39 mouse cellular contexts compared by ENCODE assay signal in the genomic region with DNA sequence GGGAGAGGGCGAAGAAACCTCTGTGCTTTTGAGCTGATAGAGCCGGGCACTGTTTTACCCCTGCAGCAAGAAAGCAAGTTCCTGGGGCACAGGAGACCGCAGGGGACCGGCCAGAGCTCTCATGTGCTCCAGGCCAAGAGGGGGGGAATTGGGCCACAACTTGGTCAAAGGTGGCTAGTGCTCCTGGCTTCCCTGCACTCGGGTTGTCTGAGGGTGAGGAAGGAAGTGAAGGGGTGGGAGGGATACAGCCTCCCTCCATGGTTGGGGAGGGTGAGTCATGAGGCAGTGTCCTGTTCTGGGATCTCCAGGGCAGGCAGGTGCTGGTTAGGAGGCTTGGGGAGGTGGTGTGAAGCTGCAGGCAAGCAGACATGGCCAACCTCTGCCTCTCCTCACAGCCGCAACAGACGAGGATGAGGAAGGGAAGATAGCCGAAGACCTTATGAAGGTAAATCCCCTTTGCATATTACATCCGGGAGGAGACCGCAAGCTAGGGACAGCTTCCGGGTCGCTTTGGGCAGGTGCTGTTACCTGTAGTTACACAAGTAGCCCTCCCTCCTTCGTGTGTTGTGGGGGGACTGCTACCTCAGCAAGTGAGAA. TPM values are rescaled to one million over a fixed set of nuclear protein-coding genes. Genes with fewer than 3 reads are reported as not detected.
DNase-seq lines count a peak whose midpoint lies in the region; ATAC-seq and TF ChIP-seq lines count a peak whose summit lies in the region.
"Had no signal": no experiment of that assay in that cellular context is flagged by ENCODE, and none has a peak within 500 bp of the region (broad histone marks: within the 10 kb centered on the region; RNA-seq: fewer than 3 reads in every experiment).

No protein-coding gene starts in this region.

- peaks cover 18% of the 10 kb centered on the region for H3K36me3 ChIP-seq in heart, adult 2 months (ENCODE audit: control insufficient read depth, insufficient read depth, low read length)
- H3K36me3 ChIP-seq in spleen, adult 2 months (ENCODE audit: control insufficient read depth, insufficient read depth, low read length), result peaks cover 65% of the 10 kb centered on the region
- peaks cover 80% of the 10 kb centered on the region for H3K36me3 ChIP-seq in small intestine, adult 2 months (ENCODE audit: control insufficient read depth, insufficient read depth, low read length)
- H3K36me3 ChIP-seq: hindbrain, embryonic 15.5 days; neural tube, embryonic 15.5 days had no signal

- no peak for TF ChIP-seq CTCF in heart, adult 2 months (IDR thresholded peaks at IDR 0.05)
- TF ChIP-seq CTCF in spleen, adult 2 months (IDR thresholded peaks at IDR 0.05; ENCODE audit: extremely low read depth, insufficient read depth, insufficient read length, insufficient replicate concordance), result no peak
- TF ChIP-seq CTCF in small intestine, adult 2 months (IDR thresholded peaks at IDR 0.05; ENCODE audit: extremely low read depth, insufficient read length, insufficient replicate concordance, low read depth, low read length), result no peak

- H3K79me2 ChIP-seq in heart, adult 2 months (replicated peaks; ENCODE audit: control insufficient read depth, insufficient read depth, low read length), result 0 out of 2 replicates have a peak, but pooled peaks cover 1% of the 10 kb centered on the region

- TF ChIP-seq POLR2A in heart, adult 2 months (IDR thresholded peaks at IDR 0.05; ENCODE audit: insufficient read depth, low read depth, low read length), result no peak
- no peak for TF ChIP-seq POLR2A in spleen, adult 2 months (IDR thresholded peaks at IDR 0.05; ENCODE audit: low read depth, low read length)
- TF ChIP-seq POLR2A in small intestine, adult 2 months (IDR thresholded peaks at IDR 0.05; ENCODE audit: low read depth, low read length), result no peak; the same call in 1 of the 2 replicates

- peak; percentile 61; the same call in 1 of the 2 replicates for TF ChIP-seq EP300 in heart, adult 2 months (IDR thresholded peaks at IDR 0.05; ENCODE audit: insufficient read depth, low read depth, low read length)

- intact Hi-C loops in heart, adult 2 months (cut with DNase I), result no loop called here
- intact Hi-C loops in heart, postnatal 36 days (cut with DNase I), result no loop called here

- H3K27me3 ChIP-seq in heart, adult 2 months (ENCODE audit: control insufficient read depth, insufficient read depth, low read length), result no peaks in the 10 kb centered on the region
- H3K27me3 ChIP-seq in spleen, adult 2 months (ENCODE audit: control insufficient read depth, insufficient read depth, low read length), result no peaks in the 10 kb centered on the region
- no peaks in the 10 kb centered on the region for H3K27me3 ChIP-seq in small intestine, adult 2 months (ENCODE audit: control insufficient read depth, insufficient read depth, low read length)
- H3K27me3 ChIP-seq: heart, embryonic 12.5 days had no signal

- H3K9ac ChIP-seq in heart, adult 2 months (ENCODE audit: low read depth, low read length), result peak overlapping the region; percentile 17; the same call in 1 of the 2 replicates
- H3K9ac ChIP-seq: heart, embryonic 12.5 days; hindbrain, embryonic 15.5 days; limb, embryonic 12.5 days; liver, embryonic 12.5 days; liver, postnatal 0 days; neural tube, embryonic 15.5 days had no signal

- ATAC-seq in CD4-positive, CD25-positive, alpha-beta regulatory T cell, adult 4 months, result peak; percentile 9
- ATAC-seq: forebrain, embryonic 16.5 days; intestine, embryonic 16.5 days; liver, embryonic 12.5 days; liver, postnatal 0 days; lung, postnatal 0 days had no signal

- no peak overlapping the region for H3K4me3 ChIP-seq in heart, adult 2 months
- no peak overlapping the region for H3K4me3 ChIP-seq in spleen, adult 2 months (ENCODE audit: extremely low read depth, insufficient read depth, insufficient read length)
- peak overlapping the region; percentile 51 for H3K4me3 ChIP-seq in small intestine, adult 2 months (ENCODE audit: low read depth, low read length)
- H3K4me3 ChIP-seq: erythroblast, embryonic 14.5 days; heart, embryonic 12.5 days; hindbrain, embryonic 10.5 days; hindbrain, embryonic 15.5 days; limb, embryonic 12.5 days; liver, embryonic 12.5 days; neural tube, embryonic 15.5 days had no signal

- peak in 1 of 2 experiments; percentile 45 for DNase-seq in heart, adult 2 months
- no peak for DNase-seq in heart, postnatal 36 days
- DNase-seq in spleen, adult 2 months (ENCODE audit: low read depth in 1 of 2, low spot score in 2 of 2), result no peak
- no peak for DNase-seq in spleen, adult 12 weeks (ENCODE audit: low spot score)
- no peak for DNase-seq in left cerebral cortex, adult 18-20 months (ENCODE audit: low spot score in 2 of 2)
- no peak for DNase-seq in left cerebral cortex, adult 8-10 months (ENCODE audit: low spot score in 2 of 2)
- DNase-seq: adrenal gland, adult 2 months; cerebellum, adult 11 months; cerebellum, adult 9-10 months; gastrocnemius, postnatal 10 days; kidney, postnatal 14 days; layer of hippocampus, adult 9-11 months; liver, postnatal 0 days; midbrain, embryonic 14.5 days; retina, postnatal 1 day; right cerebral cortex, postnatal 25 days had no signal

- WGBS in heart, adult 2 months, result 74% methylated on average over 13 of the region's 13 CpGs
- WGBS in spleen, adult 2 months, result 80% methylated on average over 13 of the region's 13 CpGs
- 60% methylated on average over 13 of the region's 13 CpGs for WGBS in small intestine, adult 2 months

- peaks cover 18% of the 10 kb centered on the region for H3K4me1 ChIP-seq in heart, adult 2 months (ENCODE audit: control insufficient read depth, insufficient read depth, low read length)
- peaks cover 19% of the 10 kb centered on the region; the same call in 1 of the 2 replicates for H3K4me1 ChIP-seq in spleen, adult 2 months (ENCODE audit: control insufficient read depth, insufficient read depth, insufficient read length)
- H3K4me1 ChIP-seq in small intestine, adult 2 months (ENCODE audit: control insufficient read depth, insufficient read depth, insufficient read length, low read length), result peaks cover 38% of the 10 kb centered on the region

- H3K27ac ChIP-seq in heart, adult 2 months, result peak overlapping the region; percentile 42
- peak overlapping the region; percentile 27; the same call in 1 of the 2 replicates for H3K27ac ChIP-seq in spleen, adult 2 months (ENCODE audit: insufficient read depth, low read length)
- peak overlapping the region; percentile 78 for H3K27ac ChIP-seq in small intestine, adult 2 months (ENCODE audit: insufficient read depth, low read depth, low read length)
- H3K27ac ChIP-seq: hindbrain, embryonic 10.5 days; hindbrain, embryonic 15.5 days; limb, embryonic 12.5 days; liver, embryonic 12.5 days; macrophage; neural tube, embryonic 15.5 days had no signal

RNA-seq across cellular contexts. Expression of a gene that starts 1.8 kb away (rescaled TPM):
- under 1 TPM in 1 of 2 experiments, not detected in 1; 0.47 TPM for total RNA-seq in heart, adult 2 months (2021)
- 1.4 and 1.8 TPM in 2 replicates for polyA plus RNA-seq in heart, adult 2 months (2012; rRNA removed)
- under 1 TPM in 1 of 2 experiments, not detected in 1; 0.60 TPM for total RNA-seq in heart, postnatal 36 days (2021)
- 1.2 TPM in 2 replicates for polyA plus RNA-seq in spleen, adult 2 months (2012; rRNA removed)
- polyA plus RNA-seq in CD4-positive, CD25-positive, alpha-beta regulatory T cell, adult 4 months (2017; shearing (Covaris generic)), result 1 to 10 TPM; 6.1 to 9.8 TPM
- polyA plus RNA-seq in small intestine, adult 2 months (2012; rRNA removed), result 0.25 and 1.6 TPM in 2 replicates
- total RNA-seq in left cerebral cortex, adult 18-20 months (2021), result under 1 TPM; 0.63 to 0.84 TPM
- 1 to 10 TPM in 1 of 4 experiments, under 1 TPM in 2, not detected in 1; 0.42 to 2.4 (median 0.64) TPM for total RNA-seq in left cerebral cortex, adult 8-10 months (2022)
- polyA plus RNA-seq: erythroblast, embryonic 14.5 days; forebrain, embryonic 11.5 days; heart, embryonic 12.5 days; heart, postnatal 0 days; hindbrain, embryonic 10.5 days; hindbrain, embryonic 15.5 days; kidney, embryonic 14.5 days; macrophage; neural tube, embryonic 15.5 days; testis, adult 2 months had no signal

RNA-seq across cellular contexts. Expression of a gene that starts 4.9 kb away (rescaled TPM):
- total RNA-seq in heart, adult 2 months (2021), result 10 to 100 TPM; 15.2 to 19.7 TPM
- 20.5 and 28.6 TPM in 2 replicates for polyA plus RNA-seq in heart, adult 2 months (2012; rRNA removed)
- 10 to 100 TPM; 18.6 to 23.6 TPM for total RNA-seq in heart, postnatal 36 days (2021)
- polyA plus RNA-seq in spleen, adult 2 months (2012; rRNA removed), result 111 and 222 TPM in 2 replicates
- 100 to 1,000 TPM; 310 to 397 TPM for polyA plus RNA-seq in CD4-positive, CD25-positive, alpha-beta regulatory T cell, adult 4 months (2017; shearing (Covaris generic))
- polyA plus RNA-seq in small intestine, adult 2 months (2012; rRNA removed), result 93.3 and 233 TPM in 2 replicates
- total RNA-seq in left cerebral cortex, adult 18-20 months (2021), result 1 to 10 TPM; 7.8 to 8.3 TPM
- total RNA-seq in left cerebral cortex, adult 8-10 months (2022), result 10 to 100 TPM in 2 of 4 experiments, 1 to 10 TPM in 2; 6.8 to 10.8 (median 9.4) TPM

RNA-seq across cellular contexts. Expression of a gene that starts 54.2 kb away (rescaled TPM):
- total RNA-seq in heart, adult 2 months (2021), result not detected
- polyA plus RNA-seq in heart, adult 2 months (2012; rRNA removed), result 0.12 and 0.21 TPM in 2 replicates
- total RNA-seq in heart, postnatal 36 days (2021), result not detected
- polyA plus RNA-seq in spleen, adult 2 months (2012; rRNA removed), result not detected in 2 replicates
- not detected for polyA plus RNA-seq in CD4-positive, CD25-positive, alpha-beta regulatory T cell, adult 4 months (2017; shearing (Covaris generic))
- polyA plus RNA-seq in small intestine, adult 2 months (2012; rRNA removed), result not detected in 2 replicates
- not detected for total RNA-seq in left cerebral cortex, adult 18-20 months (2021)
- total RNA-seq in left cerebral cortex, adult 8-10 months (2022), result not detected
- total RNA-seq: adrenal gland, adult 2 months; common myeloid progenitor, adult 5-6 weeks; gastrocnemius, postnatal 10 days; left cerebral cortex, postnatal 25 days; megakaryocyte-erythroid progenitor cell, adult 5-6 weeks had no signal
- polyA plus RNA-seq: embryonic facial prominence, embryonic 14.5 days; erythroblast, embryonic 14.5 days; forebrain, embryonic 11.5 days; forebrain, embryonic 16.5 days; gonadal fat pad, adult 2 months; heart, embryonic 12.5 days; hindbrain, embryonic 10.5 days; hindbrain, embryonic 15.5 days; intestine, embryonic 16.5 days; kidney, embryonic 14.5 days; limb, embryonic 12.5 days; liver, embryonic 12.5 days; liver, postnatal 0 days; lung, postnatal 0 days; macrophage; midbrain, embryonic 14.5 days; neural tube, embryonic 15.5 days; stomach, embryonic 14.5 days had no signal

Comparison
In these comparisons a context has a peak if more than half of its experiments do, and no peak if none do; other contexts are left out.
1. H3K27ac ChIP-seq: peak in every context shown above with its lines; median percentile 78 in small intestine, adult 2 months; 42 in heart, adult 2 months; 27 in spleen, adult 2 months.